ENCODE assay signal across 23 mouse cellular contexts in genomic region chr3:62602466-62602865, GRCm38 (mm10). TPM values are rescaled to one million over a fixed set of nuclear protein-coding genes. Genes with fewer than 3 reads are reported as not detected.
DNase-seq lines count a peak whose midpoint lies in the region; ATAC-seq and TF ChIP-seq lines count a peak whose summit lies in the region.
"Had no signal": no experiment of that assay in that cellular context is flagged by ENCODE, and none has a peak within 500 bp of the region (broad histone marks: within the 10 kb centered on the region; RNA-seq: fewer than 3 reads in every experiment).

No protein-coding gene starts in this region.

- DNase-seq in brain, embryonic 14.5 days (ENCODE audit: low read depth), result peak; percentile 1
- DNase-seq in urinary bladder, postnatal 4 days (ENCODE audit: low spot score in 2 of 2), result no peak
- no peak for DNase-seq in thymus, postnatal 14 days
- DNase-seq: cerebellum, adult 11 months; cerebellum, postnatal 36 days; gastrocnemius, postnatal 25 days; left cerebral cortex, postnatal 4 days; lung, adult 18-20 months; lung, postnatal 36 days; right cerebral cortex, adult 18-20 months; thymus, postnatal 25 days had no signal

- H3K27me3 ChIP-seq in intestine, embryonic 15.5 days (replicated peaks), result peaks cover 4% of the 10 kb centered on the region; the same call in 1 of the 2 replicates
- no peaks in the 10 kb centered on the region for H3K27me3 ChIP-seq in intestine, postnatal 0 days (replicated peaks; ENCODE audit: control insufficient read depth, insufficient read depth, low read length)
- no peaks in the 10 kb centered on the region for H3K27me3 ChIP-seq in C2C12 (ENCODE audit: control insufficient read depth, insufficient read depth, insufficient read length)
- no peaks in the 10 kb centered on the region for H3K27me3 ChIP-seq in midbrain, embryonic 16.5 days (ENCODE audit: control insufficient read depth, insufficient read depth, low read depth, low read length)
- H3K27me3 ChIP-seq: CH12.LX had no signal

- peaks cover 4% of the 10 kb centered on the region; the same call in 1 of the 2 replicates for H3K4me1 ChIP-seq in intestine, embryonic 15.5 days (replicated peaks)
- no peaks in the 10 kb centered on the region for H3K4me1 ChIP-seq in intestine, postnatal 0 days (replicated peaks; ENCODE audit: control insufficient read depth, insufficient read depth, low read length)
- peaks cover 7% of the 10 kb centered on the region; the same call in 1 of the 2 replicates for H3K4me1 ChIP-seq in midbrain, embryonic 16.5 days (ENCODE audit: control insufficient read depth, insufficient read depth, low read length)

- H3K4me2 ChIP-seq in intestine, embryonic 15.5 days (replicated peaks), result peak overlapping the region; percentile 86; the same call in 1 of the 2 replicates
- no peak overlapping the region for H3K4me2 ChIP-seq in intestine, postnatal 0 days (replicated peaks; ENCODE audit: low read depth)
- H3K4me2 ChIP-seq in midbrain, embryonic 16.5 days (ENCODE audit: low read length), result peak overlapping the region; percentile 95

- H3K9ac ChIP-seq in intestine, embryonic 15.5 days, result no peak overlapping the region
- no peak overlapping the region for H3K9ac ChIP-seq in intestine, postnatal 0 days (ENCODE audit: low read depth, low read length)
- no peak overlapping the region for H3K9ac ChIP-seq in midbrain, embryonic 16.5 days (ENCODE audit: low read depth, low read length)

- peaks cover 79% of the 10 kb centered on the region for H3K79me2 ChIP-seq in C2C12 (ENCODE audit: control insufficient read depth, insufficient read depth)

- no peak for TF ChIP-seq POLR2A in brain, embryonic 14.5 days (IDR thresholded peaks at IDR 0.05; ENCODE audit: borderline replicate concordance, extremely low read depth, insufficient read depth, insufficient read length, poor library complexity, severe bottlenecking)

- H3K9me3 ChIP-seq in intestine, embryonic 15.5 days, result no peaks in the 10 kb centered on the region
- no peaks in the 10 kb centered on the region for H3K9me3 ChIP-seq in intestine, postnatal 0 days (ENCODE audit: control insufficient read depth)
- no peaks in the 10 kb centered on the region for H3K9me3 ChIP-seq in midbrain, embryonic 16.5 days (replicated peaks; ENCODE audit: control insufficient read depth, low read length, poor library complexity, severe bottlenecking)

- no peak for TF ChIP-seq CTCF in intestine, postnatal 0 days (IDR thresholded peaks at IDR 0.05; ENCODE audit: low read depth)
- no peak for TF ChIP-seq CTCF in C2C12 (IDR thresholded peaks at IDR 0.05; ENCODE audit: control insufficient read depth, insufficient read depth, insufficient read length)
- TF ChIP-seq CTCF in brain, embryonic 14.5 days (IDR thresholded peaks at IDR 0.05; ENCODE audit: borderline replicate concordance, extremely low read depth, insufficient read depth, insufficient read length), result no peak

- no peaks in the 10 kb centered on the region for H3K36me3 ChIP-seq in intestine, embryonic 15.5 days
- H3K36me3 ChIP-seq in intestine, postnatal 0 days (ENCODE audit: control insufficient read depth, insufficient read depth), result no peaks in the 10 kb centered on the region
- peaks cover 9% of the 10 kb centered on the region for H3K36me3 ChIP-seq in C2C12 (ENCODE audit: control insufficient read depth, insufficient read depth)
- H3K36me3 ChIP-seq in midbrain, embryonic 16.5 days (ENCODE audit: control insufficient read depth, insufficient read depth, low read length), result no peaks in the 10 kb centered on the region

- no peak overlapping the region for H3K4me3 ChIP-seq in intestine, embryonic 15.5 days (replicated peaks)
- H3K4me3 ChIP-seq in intestine, postnatal 0 days (ENCODE audit: low read depth, low read length), result no peak overlapping the region
- peak overlapping the region; percentile 63 for H3K4me3 ChIP-seq in C2C12 (ENCODE audit: insufficient read depth, poor library complexity, severe bottlenecking)
- peak overlapping the region; percentile 69 for H3K4me3 ChIP-seq in midbrain, embryonic 16.5 days (ENCODE audit: low read depth, low read length)

- H3K79me3 ChIP-seq in C2C12 (ENCODE audit: low read depth), result peaks cover 60% of the 10 kb centered on the region

- ATAC-seq in intestine, embryonic 15.5 days, result no peak
- no peak for ATAC-seq in intestine, postnatal 0 days
- no peak for ATAC-seq in midbrain, embryonic 16.5 days
- ATAC-seq: inflammation-experienced regulatory T-cells, adult 6 months had no signal

- no peak overlapping the region for H3ac ChIP-seq in C2C12 (ENCODE audit: control insufficient read depth, insufficient read length, low read depth)

- no peak overlapping the region for H3K27ac ChIP-seq in intestine, embryonic 15.5 days
- no peak overlapping the region for H3K27ac ChIP-seq in intestine, postnatal 0 days (ENCODE audit: low read depth, low read length)
- no peak overlapping the region for H3K27ac ChIP-seq in midbrain, embryonic 16.5 days (ENCODE audit: low read length)
- H3K27ac ChIP-seq: kidney, postnatal 0 days; layer of hippocampus, adult 2 months had no signal

- WGBS in intestine, embryonic 15.5 days, result 76% methylated on average over 9 of the region's 9 CpGs
- 72% methylated on average over 9 of the region's 9 CpGs for WGBS in intestine, postnatal 0 days
- WGBS in midbrain, embryonic 16.5 days, result 80% methylated on average over 9 of the region's 9 CpGs

TF ChIP-seq in C2C12, 6 proteins besides CTCF, POLR2A, EP300 and RAD21:
- TF ChIP-seq MYOG (IDR thresholded peaks at IDR 0.05; ENCODE audit: control insufficient read depth, extremely low read depth, insufficient read length) (no peak), FOSL1 (IDR thresholded peaks at IDR 0.05; ENCODE audit: insufficient read depth, low read length, poor library complexity, severe bottlenecking) (no peak), MAX (IDR thresholded peaks at IDR 0.05) (peak; percentile 71), USF1 (IDR thresholded peaks at IDR 0.05; ENCODE audit: low read depth) (no peak), CEBPB (IDR thresholded peaks at IDR 0.05; ENCODE audit: low read depth) (no peak)

RNA-seq across cellular contexts. Expression of gene Gpr149, which starts 2.5 kb away (rescaled TPM):
- 0.13 and 0.24 TPM in 2 replicates for polyA plus RNA-seq in intestine, embryonic 15.5 days (2015; fragmentation: Nextera tagmentation; extraction: Ambion mirVana)
- 0.59 and 0.76 TPM in 2 replicates for polyA plus RNA-seq in intestine, postnatal 0 days (2015; fragmentation: Nextera tagmentation; extraction: Ambion mirVana)
- polyA plus RNA-seq in C2C12 (2012; fragmentation: generic; extraction: Trizol), result 3.3 TPM
- polyA plus RNA-seq in brain, embryonic 14.5 days (2012; rRNA removed), result 1.8 and 2.3 TPM in 2 replicates
- polyA plus RNA-seq in midbrain, embryonic 16.5 days (2015; fragmentation: Nextera tagmentation; extraction: Ambion mirVana), result 4.8 and 5.2 TPM in 2 replicates
- polyA plus RNA-seq: heart, postnatal 0 days; inflammation-experienced regulatory T-cells, adult 6 months; kidney, postnatal 0 days; liver, adult 2 months; spleen, adult 2 months; stomach, embryonic 16.5 days had no signal

Comparison
In these comparisons a context has a peak if more than half of its experiments do, and no peak if none do; other contexts are left out.
1. H3K4me3 ChIP-seq: peak in C2C12 (single experiment) and midbrain, embryonic 16.5 days (single experiment); none in intestine, embryonic 15.5 days (single experiment) and intestine, postnatal 0 days (single experiment).